Mouse (Mus musculus) spleen, embryonic (tissue): ENCODE measurements at regions not wholly inside any gene's neighbourhood (a gene's known extent, or its start where the extent isn't known, plus 50 kb on each side); places are given as distances from the start of the nearest gene placed in this dataset.

Source experiments
- CTCF ChIA-PET: fragments of 350-600 bp; sonication (Branson Sonifier 250); formaldehyde crosslinking; loops from one replicate; lab custom pipeline; 2022; lab: Charles Lee

DNA sequence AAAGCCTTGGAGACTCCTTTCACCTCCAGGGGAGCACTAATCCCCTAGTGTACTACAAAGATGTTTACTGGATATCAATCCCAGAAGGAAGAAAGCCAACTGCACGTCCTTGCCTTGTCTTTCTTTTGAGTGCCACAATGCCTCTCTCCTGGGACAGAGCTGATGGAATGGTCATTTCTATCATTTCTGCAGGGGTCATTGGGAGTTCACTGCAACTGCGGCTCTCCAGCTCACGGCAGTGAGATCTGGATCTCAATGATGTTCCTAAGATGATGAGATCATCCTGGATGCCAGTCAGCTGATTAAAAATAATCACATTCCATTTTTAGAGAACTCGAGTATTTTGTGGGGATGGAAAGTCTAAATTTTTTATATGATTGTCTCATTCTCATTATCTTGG is 341.1 kb downstream of the Lpin1 start:
- CTCF ChIA-PET = no interaction called here

DNA sequence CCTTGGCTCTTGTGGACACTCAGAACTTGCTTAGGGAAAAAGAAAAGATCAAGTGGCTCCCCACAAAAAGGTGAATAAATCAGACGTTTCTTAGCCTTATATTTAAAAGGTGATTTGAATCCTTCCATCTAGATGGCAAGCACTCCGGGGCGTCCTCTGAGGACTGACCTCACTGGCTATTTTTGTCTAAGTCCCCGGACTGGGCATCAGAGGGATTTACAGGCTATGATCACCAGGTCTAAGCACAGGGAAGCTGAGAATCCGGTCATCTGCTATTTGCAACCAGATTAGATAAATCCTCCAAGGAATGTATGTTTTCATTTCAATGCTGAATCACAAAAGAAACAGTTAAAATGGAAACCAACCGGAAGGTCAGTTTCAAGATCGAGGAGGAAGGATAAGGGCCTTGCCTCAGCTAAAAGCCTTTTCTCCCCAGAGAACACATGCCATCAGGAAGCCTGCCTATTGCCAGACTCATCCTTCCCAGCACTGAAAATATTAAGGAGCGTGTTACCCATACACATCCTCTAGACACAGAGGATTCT is 342.1 kb downstream of the Lpin1 start:
- CTCF ChIA-PET = no interaction called here

DNA sequence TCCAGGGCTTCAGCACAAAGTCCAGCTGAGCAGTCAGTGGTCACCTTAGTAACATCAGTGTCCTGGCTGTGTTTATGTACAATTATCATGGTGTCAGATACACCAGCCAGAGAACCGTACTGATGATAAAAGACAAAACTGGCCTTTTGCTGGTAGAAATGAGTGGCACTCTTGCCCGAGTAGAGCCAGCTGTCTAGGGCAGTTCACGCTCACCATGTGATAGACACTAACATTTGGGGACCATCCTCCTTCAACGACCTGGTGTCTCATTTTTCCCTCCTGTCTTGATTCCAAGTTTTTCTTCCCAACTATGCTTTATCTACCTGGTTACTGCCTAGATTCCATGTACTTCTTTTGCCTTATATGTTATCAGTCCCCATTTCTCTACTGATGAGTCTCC is 349.3 kb downstream of the Lpin1 start:
- CTCF ChIA-PET = no interaction called here

DNA sequence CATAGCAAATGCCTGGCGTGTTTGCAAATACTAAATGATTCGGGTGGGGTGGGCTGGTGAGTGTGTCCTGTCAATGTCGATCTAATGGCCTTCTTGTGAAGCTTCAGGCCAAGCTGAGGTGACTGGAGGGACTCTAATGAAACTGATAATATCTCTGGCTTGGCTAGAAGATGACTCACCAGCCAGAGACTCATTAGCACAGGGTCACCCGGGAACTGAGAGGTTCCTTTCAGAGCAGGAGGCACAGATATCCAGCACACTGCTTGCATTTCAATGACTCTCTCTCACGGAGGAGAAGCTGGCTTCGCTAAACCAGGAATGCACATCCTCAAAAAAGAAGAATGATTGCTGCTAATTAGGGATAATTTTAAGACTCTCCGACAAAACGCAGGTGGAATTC is 349.8 kb downstream of the Lpin1 start:
- CTCF ChIA-PET = interaction anchor here (0.5 kb wide), 1 partner anchor 113 kb away, joined by 3 read pairs; no protein-coding TSS in a partner anchor

DNA sequence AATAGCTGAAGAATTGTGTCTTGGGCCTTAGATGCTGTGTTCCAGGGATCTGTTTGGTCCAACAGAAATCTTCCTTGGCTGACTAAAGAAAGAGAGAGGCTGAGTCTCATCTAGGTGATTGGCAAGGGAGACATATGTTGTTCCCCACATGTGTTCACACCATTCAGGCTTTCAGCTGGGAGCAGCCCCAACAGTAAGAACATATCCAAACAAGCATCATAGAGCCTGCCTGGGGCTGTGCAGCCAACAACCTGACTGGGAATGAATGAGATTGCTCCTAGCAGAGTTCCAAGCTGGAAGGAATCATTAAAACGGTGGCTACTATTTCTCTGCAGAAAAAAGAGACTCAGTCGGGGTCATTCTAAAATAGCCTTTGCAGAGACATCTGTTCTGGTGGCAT is 350.3 kb downstream of the Lpin1 start:
- CTCF ChIA-PET = interaction anchor here (0.5 kb wide), 1 partner anchor 113 kb away, joined by 3 read pairs; no protein-coding TSS in a partner anchor

DNA sequence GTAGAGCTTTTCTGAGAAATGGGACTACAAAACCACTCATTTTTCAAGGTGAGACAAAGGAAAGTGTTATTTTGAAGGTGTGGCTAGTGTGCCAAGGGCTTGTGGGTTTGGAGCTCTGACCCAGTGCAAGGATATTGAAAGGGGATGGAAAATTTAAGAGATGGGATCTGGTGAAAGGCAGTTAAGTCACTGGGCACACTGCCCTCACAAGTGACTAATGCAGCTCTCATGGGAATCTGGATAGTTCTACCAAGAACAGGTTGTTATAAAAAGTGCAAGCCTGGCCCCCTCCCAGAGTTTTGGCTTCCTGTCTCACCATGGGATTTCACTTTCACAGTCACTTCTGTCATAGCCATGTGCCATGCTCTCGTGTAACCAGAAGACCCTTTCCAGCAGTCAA is 360.1 kb downstream of the Lpin1 start:
- CTCF ChIA-PET = no interaction called here

DNA sequence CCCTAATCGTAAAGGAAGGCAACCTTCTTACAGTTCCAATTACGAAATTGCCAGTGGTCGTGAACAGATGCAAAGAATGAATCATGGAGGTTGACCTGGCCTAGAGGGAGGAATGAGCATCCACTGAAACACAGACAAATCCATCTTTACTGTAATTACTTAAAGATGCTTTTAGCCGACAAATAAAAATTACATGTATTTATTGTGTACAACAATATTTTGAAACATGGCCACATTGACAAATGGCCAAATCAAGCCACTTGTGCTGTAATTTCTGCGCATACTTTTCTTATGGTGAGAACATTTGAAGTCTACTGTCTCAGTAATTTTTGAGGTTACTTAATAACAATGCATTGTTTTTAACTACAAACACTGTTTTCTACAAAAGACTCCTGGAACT is 360.7 kb downstream of the Lpin1 start:
- CTCF ChIA-PET = no interaction called here

DNA sequence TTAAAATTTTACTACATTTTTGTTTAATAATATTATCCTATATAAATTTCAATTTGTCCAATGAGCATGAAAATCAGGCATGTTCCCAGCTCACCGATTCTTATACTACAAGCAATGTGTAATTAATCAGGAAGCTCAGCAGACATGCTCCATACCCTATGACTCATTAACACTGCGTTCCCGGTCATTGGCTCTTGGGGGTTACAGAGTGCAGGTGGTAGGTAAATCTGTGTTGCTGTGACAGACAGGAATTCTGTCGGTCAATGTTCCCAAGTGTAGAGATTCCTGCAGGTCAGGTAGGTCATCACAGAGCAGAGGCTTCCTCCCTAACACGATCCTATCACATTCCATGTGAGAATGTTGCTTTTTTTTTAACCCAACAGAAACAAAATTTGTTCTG is 371.0 kb downstream of the Lpin1 start:
- CTCF ChIA-PET = no interaction called here

DNA sequence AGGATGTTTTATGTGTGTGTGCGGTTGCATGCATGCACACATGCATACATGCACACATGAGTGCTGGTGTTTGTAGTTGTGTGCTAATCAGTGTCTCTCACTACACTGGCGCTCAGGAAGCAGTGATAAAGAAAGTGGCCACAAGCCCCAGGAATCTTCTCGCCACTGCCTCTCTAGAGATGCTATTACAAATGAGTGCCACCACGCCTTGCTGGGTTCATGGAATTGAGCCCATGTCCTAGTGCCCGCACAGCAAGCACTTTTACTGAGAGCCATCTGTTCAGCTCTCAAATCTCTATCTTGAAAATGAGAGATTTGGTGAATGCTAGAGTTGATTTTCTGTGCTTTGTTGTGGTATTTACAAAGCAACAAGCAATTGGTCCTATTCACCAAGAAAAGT is 373.3 kb downstream of the Lpin1 start:
- CTCF ChIA-PET = no interaction called here

DNA sequence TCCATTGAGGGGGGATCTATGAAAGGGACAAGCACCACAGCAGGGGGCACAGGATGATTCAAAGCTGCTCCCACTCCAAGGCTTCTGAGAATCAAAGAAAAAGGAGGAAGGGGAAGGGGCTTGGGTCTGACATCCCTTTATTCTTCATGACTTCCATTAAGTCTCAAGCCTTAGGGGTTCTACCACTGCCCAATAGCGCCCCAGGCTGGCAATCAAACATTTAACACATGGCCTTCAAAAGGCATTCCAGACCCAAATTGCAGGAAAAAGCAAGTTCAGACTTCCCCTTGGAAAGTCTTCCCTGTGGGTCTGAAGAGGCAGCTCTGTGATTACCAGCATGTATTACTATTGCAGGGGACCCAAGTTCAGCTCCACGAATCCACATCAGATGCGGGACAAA is 377.2 kb downstream of the Lpin1 start:
- CTCF ChIA-PET = interaction anchor here (0.7 kb wide), 2 partner anchors 237 to 300 kb away, joined by 4 to 5 read pairs; no protein-coding TSS in a partner anchor

DNA sequence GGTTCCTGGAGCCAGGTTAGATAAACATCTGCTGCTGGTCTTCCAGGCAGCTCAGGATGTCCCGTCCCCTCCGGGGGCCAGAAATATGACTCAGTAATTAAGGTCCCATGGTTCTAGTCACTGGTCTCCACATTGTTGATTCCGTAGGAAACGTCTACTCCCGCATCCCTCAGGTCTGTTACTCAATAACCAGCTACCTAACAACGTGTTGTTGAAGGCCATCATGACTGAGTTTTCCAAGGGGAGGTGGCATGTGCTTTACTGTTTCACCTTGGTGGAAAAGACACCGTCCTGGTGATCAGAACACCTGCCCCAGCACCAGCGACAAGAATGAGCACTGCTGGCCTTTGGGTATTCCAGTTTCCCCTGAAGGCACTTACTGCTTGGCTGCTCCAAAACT is 377.9 kb downstream of the Lpin1 start:
- CTCF ChIA-PET = no interaction called here

DNA sequence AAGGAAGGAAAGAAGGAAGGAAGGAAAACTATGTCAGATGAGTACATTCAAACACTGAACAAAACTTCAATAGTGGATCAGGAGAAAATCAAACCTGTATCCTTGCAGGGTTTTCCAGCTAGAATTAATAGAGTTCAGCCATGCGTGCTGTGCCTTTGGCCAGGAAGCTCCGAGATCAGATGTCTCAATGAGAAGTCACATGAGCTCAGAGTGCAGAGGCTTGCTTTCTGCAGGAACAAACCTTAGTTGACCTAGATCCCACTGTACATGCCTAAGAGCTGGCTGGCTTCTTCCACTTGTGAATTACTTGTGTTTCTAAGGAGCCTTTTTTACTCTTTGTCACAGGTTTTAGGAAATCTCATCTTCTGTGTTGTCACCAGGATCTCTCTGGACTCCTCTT is 378.7 kb downstream of the Lpin1 start:
- CTCF ChIA-PET = no interaction called here

DNA sequence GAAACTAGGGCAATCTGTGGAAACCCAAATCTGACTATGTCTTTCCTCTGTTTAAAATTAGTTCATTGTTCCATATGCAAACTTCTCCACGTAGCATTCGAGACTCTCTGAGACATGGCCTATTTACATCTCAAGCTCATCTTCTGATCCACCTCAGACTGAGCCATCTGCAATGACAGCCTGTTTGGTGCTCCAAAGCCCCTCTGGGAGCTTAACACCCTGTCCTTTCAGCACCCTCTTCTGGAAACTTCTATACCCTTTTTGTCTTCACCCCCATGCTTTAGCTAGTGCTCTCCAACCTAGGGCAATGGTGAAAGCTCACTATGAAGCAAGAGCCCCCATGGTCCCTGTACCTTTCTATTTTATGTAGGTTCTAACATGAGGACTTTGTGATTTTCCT is 379.7 kb downstream of the Lpin1 start:
- CTCF ChIA-PET = no interaction called here

DNA sequence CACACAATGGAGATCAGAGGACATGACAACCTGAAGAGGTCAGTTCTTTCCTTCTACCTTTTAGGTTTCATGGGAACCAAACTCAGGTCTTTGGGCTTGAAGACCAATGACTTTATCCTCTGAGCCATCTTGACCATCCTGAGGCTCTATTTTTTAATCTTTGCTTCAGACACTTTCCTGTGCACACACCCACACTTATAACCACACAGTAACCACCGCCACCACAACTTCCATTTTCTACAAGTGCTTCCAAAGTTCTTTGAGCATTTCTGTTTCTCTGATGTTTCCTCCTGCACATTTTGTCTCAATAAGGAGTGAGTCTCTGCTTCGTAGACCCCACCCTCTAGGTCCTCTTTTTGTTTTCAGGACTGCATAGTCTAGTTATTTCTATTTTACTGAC is 385.3 kb downstream of the Lpin1 start:
- CTCF ChIA-PET = no interaction called here

DNA sequence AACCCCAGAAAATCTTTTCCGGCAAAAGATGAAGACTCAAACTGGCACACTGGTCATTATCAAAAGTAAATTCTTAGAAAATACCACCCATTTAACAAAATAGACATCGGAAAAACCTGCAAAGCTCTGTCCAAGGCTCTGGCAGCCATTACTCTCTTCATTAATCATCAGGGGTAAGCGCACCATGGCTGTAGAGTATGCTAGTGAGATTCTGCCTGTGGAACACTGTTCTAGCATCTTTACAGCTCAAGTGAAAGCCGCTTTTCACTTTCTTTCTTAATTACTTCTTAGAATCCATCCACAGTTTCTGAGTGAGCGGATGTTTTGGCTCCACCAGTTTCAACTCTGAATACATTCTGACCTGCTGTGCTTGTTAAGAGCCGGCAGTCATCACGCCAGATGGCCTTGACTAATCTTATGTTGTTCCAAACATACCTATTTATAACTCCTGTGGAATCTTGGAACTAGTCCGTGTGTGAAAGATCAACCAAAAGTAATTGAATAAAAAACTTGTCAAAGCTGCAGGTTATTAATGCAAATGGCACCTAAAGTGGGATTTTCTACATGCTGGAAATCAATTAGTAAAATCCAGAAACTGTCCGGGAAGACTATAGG is 387.8 kb downstream of the Lpin1 start:
- CTCF ChIA-PET = no interaction called here

DNA sequence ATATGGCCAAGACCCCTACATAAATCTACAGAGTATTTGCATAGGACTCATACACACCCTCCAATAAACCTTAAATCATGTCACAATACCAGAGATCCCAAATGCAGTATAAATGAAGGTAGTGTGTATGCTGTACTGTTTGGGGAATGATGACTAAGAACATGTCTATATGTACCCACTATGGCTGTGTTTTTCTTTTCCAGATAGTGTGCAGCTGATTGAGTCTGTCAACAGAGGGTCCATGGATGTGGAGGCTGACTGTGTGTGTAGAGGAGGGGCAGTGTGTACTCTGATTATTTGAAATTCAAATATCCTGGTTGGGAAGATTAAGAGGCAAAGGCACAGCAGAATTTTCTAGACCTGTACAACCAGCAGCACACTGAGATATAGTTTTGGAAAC is 388.6 kb downstream of the Lpin1 start:
- CTCF ChIA-PET = no interaction called here

DNA sequence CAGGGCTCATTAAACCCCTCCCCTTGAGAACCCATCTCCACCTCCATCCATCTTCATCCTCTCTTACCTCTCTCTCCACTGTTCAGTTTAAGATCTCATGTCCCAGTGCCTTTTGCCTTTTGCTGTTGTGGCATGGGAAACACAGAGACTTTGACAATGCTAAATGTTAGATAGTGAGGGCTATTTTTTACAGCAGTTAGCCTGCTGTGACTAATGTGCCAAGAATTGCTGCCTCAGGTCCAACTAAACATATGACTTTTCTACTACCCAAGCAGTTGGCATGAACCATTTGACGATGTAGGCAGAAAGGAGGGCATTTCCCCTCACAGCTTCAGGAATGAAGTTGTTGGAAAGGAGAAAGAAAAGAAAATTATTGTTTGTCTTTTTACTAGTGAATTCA is 389.6 kb downstream of the Lpin1 start:
- CTCF ChIA-PET = no interaction called here

DNA sequence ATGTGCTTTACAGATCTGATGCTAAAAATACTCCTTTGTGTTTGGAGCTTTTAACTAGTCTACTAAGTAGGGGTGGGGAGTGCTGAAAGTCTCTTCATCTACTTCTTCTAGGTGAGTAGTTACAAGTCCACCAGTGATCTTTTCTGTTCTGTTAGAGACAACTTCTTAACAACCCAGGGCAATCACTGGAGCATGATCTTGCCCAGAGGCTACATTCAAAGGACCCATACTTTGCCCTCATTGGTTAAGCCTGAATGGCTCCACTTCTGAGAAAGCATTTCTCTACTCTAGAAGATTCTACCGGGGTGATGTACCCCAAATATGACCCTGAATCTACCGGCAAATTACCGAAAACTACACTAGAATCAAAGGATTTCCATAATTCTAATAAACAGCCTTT is 390.2 kb downstream of the Lpin1 start:
- CTCF ChIA-PET = no interaction called here

DNA sequence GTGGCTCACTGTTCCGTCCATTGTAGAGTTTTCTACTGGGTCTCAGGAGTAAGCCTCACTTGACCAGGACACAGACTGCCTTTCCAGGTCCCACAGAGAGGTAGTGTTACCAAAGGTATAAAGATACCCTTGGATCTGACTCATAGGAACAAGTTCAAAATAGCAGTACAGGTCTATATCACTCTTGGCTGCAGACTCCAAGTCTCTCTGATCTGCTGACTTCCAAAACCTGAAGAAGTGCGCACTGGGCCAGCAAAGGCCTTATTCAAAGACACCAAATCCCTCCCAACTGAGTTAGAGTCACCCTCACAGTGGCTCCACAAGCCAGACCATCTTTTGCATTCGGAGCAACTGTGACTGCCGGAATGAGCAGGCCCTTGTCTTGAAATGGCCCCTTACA is 391.9 kb downstream of the Lpin1 start:
- CTCF ChIA-PET = no interaction called here

DNA sequence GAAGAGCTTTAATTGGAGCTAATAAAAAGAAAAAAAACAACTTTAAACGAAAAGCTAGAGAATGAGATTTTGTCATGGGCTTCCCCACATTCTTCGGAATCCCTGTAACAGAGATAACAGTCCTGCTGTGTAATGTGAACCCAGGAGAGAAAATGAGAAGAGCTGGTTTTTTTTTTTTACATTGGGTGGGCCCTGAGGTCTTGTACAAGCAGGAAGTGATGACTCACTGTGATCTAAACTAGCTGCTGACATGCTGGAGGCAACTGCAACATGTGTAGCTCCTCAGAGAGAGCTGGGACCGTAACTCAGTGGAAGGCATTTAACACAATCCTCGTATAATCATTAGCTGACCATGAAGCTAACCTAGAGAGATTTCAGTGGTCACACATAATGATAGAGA is 393.8 kb upstream of the Trib2 start:
- CTCF ChIA-PET = no interaction called here

DNA sequence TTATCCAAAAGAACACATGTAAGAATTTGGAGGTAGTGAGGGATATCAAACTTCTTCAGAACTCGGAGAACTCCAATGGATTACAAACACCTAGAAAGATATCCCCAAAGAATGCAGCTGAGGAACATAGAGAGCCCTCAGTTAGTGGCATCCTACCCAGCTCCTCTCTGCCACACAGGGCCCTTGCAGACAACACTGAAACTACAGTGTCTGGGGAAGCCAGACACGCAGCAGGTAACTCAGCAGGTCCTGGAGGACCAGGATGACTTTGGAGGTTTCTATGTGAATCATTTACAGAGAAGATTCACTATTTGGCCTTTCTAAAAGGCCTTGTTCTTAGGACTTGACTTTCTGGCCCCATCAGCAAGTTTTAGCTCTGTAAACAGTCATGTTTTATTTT is 393.4 kb upstream of the Trib2 start:
- CTCF ChIA-PET = no interaction called here

DNA sequence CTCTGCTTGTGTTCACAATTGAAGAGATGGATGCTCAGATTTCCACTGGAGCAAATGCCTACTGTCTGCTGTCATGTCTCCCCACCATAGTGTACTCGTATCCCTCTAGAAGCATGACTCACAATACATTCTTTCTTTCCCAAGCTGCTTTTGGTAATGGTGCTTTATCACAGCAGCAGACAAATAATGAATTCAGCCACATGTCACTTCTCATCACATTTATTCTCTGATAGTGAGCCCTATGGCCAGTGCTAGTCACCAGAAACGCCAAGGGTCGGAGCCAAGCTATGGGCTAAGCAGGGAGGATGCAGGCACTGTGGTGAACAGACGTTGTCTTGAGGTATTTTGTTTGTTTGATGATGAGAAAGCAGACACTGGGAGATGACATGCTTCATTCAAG is 388.2 kb upstream of the Trib2 start:
- CTCF ChIA-PET = no interaction called here

DNA sequence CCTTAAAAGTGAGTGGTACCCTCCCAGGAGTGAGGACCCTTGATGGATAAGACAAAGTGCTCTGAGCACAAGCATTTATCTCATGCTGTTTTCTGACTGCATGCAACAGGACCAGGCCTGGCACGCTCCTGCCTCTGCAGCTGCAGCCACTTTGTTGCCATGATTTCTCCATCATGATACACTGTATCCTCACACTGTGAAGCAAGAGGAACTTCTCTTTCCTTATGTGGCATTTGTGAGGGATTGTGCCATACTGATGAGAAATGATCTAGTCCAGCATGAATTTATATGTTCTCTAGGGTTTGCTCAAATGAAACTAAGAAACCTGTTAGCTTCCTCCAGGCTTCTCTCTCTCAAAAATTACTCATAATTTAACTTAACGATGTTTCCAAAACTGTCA is 380.2 kb upstream of the Trib2 start:
- CTCF ChIA-PET = no interaction called here

DNA sequence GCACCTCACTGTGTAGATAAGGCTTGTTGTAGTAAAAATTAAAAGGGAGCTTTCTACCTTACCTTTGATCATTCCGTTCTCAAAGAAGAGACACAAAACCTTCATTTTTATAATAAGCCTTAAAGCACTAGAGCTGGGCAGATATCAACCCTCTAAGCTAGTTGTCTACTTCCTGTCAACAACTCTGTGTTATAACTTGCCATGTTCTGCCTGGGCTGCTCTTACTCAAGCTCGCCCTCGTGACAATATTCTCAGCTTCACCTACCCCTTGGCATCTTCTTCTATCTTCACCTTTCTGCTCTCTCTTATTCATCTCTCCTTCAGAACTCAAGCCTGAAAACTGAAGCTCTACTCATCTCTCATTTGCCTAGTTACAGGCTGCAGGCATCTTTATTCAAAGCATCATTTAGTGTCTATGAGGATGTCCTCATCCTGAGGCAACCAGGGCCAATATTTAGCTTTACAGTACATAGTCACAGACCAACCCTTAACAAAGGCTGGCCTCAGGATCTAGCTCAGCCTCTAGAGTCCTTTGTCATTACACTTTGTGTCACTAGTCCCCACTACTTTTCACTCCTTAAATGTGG is 375.2 kb upstream of the Trib2 start:
- CTCF ChIA-PET = interaction anchor here (0.6 kb wide), 1 partner anchor 650 kb away, joined by 3 read pairs; no protein-coding TSS in a partner anchor
